Mouse (Mus musculus) bone marrow macrophage, adult 2 months (primary cell): Measurements from ENCODE around the gene Sh2d3c.

ENCODE experiments used
- CTCF ChIP-seq: IDR thresholded peaks from 2 replicates; pipeline ENCODE4 v1.5.1; 2012; ENCODE audit warnings: low read depth, mild to moderate bottlenecking, low read length, moderate library complexity
- POLR2A ChIP-seq: IDR thresholded peaks from 2 replicates; pipeline ENCODE4 v1.6.1; 2012; ENCODE audit warnings: mild to moderate bottlenecking, low read depth, low read length, borderline replicate concordance

DNA sequence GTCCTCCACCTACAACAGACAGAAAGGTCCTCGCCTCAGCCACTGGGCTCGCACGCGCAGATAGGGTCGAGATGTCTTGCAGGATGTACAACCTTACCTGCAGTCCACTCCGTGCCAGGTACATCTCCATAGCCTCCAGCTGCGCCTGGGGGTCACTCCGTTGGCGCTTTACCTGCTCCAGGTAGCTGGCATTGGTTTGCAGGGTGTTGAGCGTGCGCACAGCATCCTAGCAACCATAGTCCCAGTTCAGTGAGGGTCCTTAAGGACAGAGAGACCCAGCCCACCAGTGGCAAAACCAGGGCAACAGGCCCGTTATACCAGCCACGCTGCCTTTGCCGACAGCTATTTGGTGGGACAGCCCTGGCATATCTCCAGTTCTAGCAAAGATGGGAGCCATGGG, 28.4 kb upstream of the Sh2d3c start:
- TF ChIP-seq CTCF: no peak
- TF ChIP-seq POLR2A: no peak
